Mouse (Mus musculus): ENCODE measurements around the gene Pnkd.
A peak's percentile ranks its signal among the peaks of the same experiment; 100 is the strongest.
"Not testable (repeated sequence)": the region's sequence is repeated elsewhere in the genome, so short reads cannot be mapped to it uniquely, and the experiment has no call there.

Pnkd gene

GRCm38 (mm10) chr1:74389831-74390286 is 105.1 kb downstream of the Pnkd start:
- peak; percentile 45 for DNase-seq (ENCODE audit: low spot score)

GRCm38 (mm10) chr1:74390287-74390906 is 105.7 kb downstream of the Pnkd start:
- DNase-seq (ENCODE audit: low spot score), result peak; percentile 82

DNA sequence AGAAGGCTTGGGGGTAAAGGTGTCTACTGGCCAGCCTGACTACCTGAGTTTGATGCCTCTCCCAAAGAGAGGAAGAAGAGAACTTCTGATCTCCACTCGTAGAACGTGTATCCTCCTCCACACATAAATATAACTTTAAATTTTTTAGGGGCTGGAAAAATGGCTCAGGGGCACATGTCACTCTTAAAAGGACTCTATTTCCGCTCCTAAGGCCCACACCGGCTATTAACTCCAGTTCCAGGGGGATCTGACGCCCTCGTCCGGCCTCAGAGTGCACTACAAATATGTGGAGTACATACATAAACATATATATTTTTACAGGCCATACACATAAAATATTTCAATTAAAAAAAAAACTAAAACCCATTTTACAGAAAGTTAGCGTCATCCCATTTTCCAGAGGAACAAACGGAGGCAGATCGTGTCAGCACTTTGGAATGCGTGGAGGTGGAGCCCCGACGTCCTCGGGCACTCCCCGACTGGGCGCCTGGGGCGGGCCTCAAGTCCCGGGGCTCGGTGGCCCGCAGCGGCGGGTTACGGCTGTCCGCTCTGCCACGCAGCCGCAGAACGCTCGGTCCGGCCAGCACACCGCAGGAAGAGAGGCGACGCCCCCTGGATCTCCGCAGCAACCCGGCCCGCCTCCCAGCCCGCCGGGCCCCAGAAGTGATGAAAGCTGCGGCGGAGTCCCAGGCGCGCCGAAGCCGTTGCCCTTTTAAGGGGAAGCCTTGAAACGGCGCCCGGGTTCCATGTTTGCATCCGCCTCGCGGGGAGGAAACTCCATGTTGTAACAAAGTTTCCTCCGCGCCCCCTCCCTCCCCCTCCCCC is 106.4 kb downstream of the Pnkd start, which contains the start of gene Ctdsp1:
Ctdsp1 (plus strand) TSS at position 586 of the 825 bp plus-strand sequence.
- peak; percentile 96 for DNase-seq (ENCODE audit: low spot score)

DNA sequence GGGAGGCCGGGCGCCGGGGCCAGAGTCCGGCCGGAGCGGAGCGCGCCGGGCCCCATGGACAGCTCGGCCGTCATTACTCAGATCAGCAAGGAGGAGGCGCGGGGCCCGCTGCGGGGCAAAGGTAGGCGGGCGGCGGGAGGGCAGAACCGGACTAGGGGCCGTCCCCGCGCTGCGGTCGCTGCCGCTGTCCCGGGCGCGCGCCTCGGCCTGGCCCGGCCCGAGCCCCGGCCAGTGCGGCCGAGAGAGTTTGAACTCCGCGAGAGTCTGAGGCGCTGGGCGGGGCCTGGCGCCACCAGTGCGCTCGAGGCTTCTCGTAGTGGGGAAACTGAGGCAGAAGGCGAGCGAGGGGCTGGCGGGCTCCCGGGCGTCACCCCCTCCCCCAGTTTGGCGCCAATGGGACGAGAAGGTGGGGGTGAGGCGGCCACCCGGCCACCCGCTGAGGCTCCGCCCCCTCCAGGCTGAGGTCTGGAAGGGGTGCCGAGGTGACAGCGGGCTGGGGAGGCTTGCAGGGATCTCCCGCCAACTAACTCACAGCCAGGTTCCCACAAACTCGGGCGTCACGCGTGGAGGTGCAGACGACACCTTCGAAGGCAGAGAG is 107.2 kb downstream of the Pnkd start:
- DNase-seq (ENCODE audit: low spot score), result peak; percentile 68

DNA sequence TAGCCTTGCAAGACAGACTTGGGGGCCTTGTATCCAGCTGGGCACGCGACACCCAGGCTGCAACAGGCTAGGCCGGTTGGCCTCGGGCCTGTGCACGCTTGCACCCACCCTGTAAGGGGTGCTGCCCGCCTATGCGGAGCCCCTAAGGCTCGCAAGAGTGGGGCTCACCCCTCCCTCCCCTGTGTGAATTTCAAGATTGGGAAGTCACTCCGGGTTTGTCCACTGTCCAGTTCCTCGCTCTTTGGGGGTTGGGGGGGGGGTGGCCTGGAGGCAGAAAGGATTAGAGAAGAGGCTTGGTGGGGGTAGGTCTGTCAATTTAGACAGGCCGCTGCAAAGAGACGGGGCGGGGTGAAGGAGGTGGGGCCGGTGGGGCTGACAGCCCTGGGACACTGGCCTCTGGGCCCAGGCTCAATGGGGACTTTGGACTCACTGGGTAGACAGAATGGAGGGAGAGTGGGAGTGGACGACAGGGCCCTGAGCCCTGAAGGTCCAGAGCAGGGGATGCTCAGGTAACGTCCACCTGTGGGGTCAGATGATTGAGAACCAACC is 107.8 kb downstream of the Pnkd start:
- peak; percentile 47 for DNase-seq (ENCODE audit: low spot score)

- DNase-seq (ENCODE audit: low spot score), result no peak
Measured at GRCm38 (mm10) chr1:74393010-74393409, 108.3 kb downstream of the Pnkd start.

GRCm38 (mm10) chr1:74393697-74394096 is 109.0 kb downstream of the Pnkd start:
- no peak for DNase-seq (ENCODE audit: low spot score)

- no peak for DNase-seq (ENCODE audit: low spot score)
Measured at GRCm38 (mm10) chr1:74394311-74394710, 109.6 kb downstream of the Pnkd start.

- DNase-seq (ENCODE audit: low spot score), result no peak
Measured at GRCm38 (mm10) chr1:74394858-74395257, 110.1 kb downstream of the Pnkd start.

GRCm38 (mm10) chr1:74395290-74395689 is 110.6 kb downstream of the Pnkd start:
- DNase-seq (ENCODE audit: low spot score), result no peak

GRCm38 (mm10) chr1:74396456-74397222 is 111.9 kb downstream of the Pnkd start:
- DNase-seq (ENCODE audit: low spot score), result not testable (repeated sequence)

GRCm38 (mm10) chr1:74397268-74397918 is 112.7 kb downstream of the Pnkd start:
- DNase-seq (ENCODE audit: low spot score), result peak; percentile 99

DNA sequence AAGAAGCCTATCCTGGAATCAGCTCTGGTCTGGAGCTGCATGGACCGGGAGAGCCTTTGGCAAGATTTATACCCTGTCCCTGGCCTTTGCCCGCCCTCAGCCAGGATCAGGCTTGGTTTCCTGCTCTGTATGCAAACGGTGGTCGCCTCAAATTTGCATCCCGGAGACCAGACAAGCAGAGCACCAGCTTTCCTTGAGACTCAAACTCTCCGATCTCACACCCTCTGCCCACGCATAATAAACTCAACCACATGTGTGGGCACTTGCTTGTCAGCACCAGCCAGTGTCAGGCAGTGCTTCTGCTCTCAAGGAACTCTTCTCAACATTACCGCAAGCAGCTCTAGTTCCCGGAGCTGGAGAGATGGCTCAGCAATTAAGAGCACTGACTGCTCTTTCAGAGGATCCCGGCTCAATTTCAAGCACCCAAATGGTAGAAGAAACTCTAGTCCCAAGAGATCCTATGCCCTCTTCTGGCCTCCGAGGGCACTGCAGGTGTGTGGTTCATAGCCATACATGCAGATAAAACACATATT is 113.3 kb downstream of the Pnkd start:
- DNase-seq (ENCODE audit: low spot score), result peak; percentile 82

GRCm38 (mm10) chr1:74400531-74400930 is 115.8 kb downstream of the Pnkd start:
- DNase-seq (ENCODE audit: low spot score), result no peak

DNA sequence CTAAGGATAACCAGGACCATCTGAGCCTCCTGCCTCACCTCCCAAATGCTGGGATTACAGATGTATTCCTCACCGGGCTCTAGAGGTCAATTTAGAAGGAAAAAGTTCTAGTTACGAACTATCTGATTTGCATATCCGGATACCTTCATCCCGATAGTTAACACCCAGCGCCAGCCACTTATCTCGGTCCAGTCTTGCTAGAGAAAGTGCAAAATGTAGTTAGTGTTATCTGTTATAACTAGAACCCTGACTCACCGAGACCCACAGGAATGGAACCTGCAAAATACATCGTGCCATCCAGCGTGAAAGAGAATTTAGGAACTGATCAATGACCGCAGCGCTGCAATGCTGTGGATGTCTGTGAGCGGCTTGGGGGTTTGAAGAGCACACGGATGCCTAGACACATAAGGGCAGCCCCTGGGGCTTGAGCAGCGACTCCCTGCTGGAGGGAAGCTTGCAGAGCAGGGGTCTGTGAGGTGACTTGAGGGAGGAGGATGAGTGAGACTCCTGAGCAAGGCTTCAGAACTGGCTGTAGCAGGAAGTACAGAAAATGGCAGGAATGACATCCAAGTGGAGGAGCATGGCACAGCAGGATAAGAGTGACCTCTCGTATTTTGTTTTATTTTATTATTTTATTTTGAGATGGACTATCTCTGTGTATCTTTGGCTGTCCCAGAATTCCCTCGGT is 116.4 kb downstream of the Pnkd start:
- no peak for DNase-seq (ENCODE audit: low spot score)
